Mouse (Mus musculus) olfactory bulb, adult 2 months (tissue): ENCODE data around the gene Trim7. TPM values are rescaled to one million over a fixed set of nuclear protein-coding genes. Genes with fewer than 3 reads are reported as not detected.
A peak's percentile ranks its signal among the peaks of the same experiment; 100 is the strongest.
"Not testable (repeated sequence)": the region's sequence is repeated elsewhere in the genome, so short reads cannot be mapped to it uniquely, and the experiment has no call there.

Experiments
- H3K27ac ChIP-seq: fragments of 200-500 bp; 2 replicates; pipeline ENCODE4 v1.5.1; 2012; ENCODE audit warnings: low read depth, low read length; ENCODE audit not compliant: insufficient read depth
- H3K4me1 ChIP-seq: fragments of 200-500 bp; 2 replicates; pipeline ENCODE4 v1.6.1; 2012; ENCODE audit warnings: low read length; ENCODE audit not compliant: control insufficient read depth, insufficient read depth
- H3K4me3 ChIP-seq: fragments of 200-500 bp; 2 replicates; pipeline ENCODE4 v1.5.1; 2012; ENCODE audit warnings: mild to moderate bottlenecking, low read depth, low read length, moderate library complexity; ENCODE audit not compliant: insufficient read depth
- CTCF ChIP-seq: fragments of 200-500 bp; IDR thresholded peaks from 2 replicates; pipeline ENCODE4 v1.5.1; 2012; ENCODE audit warnings: low read depth, mild to moderate bottlenecking, low read length, moderate library complexity; ENCODE audit not compliant: insufficient read depth
- POLR2A ChIP-seq: fragments of 200-500 bp; IDR thresholded peaks from 2 replicates; pipeline ENCODE4 v1.6.1; 2012; ENCODE audit warnings: mild to moderate bottlenecking, low read depth, low read length, moderate library complexity; ENCODE audit not compliant: insufficient read depth
- WGBS: fragments of 180-500 bp; shearing (Covaris S2); methylation state at CpG from one replicate; pipeline ENCODE4 v1.1.7; 2018; 5-methylcytosine and 5-hydroxymethylcytosine counted together
- polyA plus RNA-seq: library from polyadenylated mRNA; stranded (reverse); fragments of >200 nt; gene quantifications from 2 replicates; pipeline ENCODE4 v1.2.4, GENCODE M21; 2012; ENCODE audit warnings: low replicate concordance; ENCODE audit not compliant: missing spikeins, insufficient read depth, insufficient read length

Gene Trim7
- polyA plus RNA-seq, 1 experiment, result not detected

- WGBS, result 17% methylated on average over 20 of the region's 20 CpGs
- Histone ChIP-seq H3K4me1 (0 out of 2 replicates have a peak, but pooled peaks cover 3% of the 10 kb centered on the region), H3K27ac (no peak overlapping the region), H3K4me3 (no peak overlapping the region)
- TF ChIP-seq POLR2A, result no peak
- TF ChIP-seq CTCF, result peak; percentile 74
Measured at GRCm38 (mm10) chr11:48789973-48790823, 35.7 kb upstream of the Trim7 start.

DNA sequence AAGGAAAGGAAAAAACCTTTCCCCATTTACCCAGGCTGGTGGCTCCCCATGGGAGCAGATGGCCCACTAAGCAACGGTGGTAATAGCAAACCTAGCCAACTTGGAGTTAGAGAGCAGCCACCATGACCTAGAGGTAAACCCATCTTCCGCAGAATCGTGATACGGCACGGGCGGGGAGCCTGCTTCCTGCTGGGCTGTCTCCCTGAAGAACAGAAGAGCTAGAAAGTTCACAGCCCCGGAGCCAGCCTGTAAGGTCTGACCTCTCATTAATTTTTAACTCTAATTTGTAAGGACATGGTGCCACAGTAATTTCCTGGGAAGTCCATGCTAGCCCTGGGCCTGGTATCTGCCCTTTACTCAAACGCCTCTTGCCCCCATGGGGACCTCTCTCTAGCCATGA, 35.0 kb upstream of the Trim7 start:
- WGBS, result 80% methylated on average over 8 of the region's 8 CpGs
- no peak overlapping the region for H3K4me3 ChIP-seq
- H3K4me1 ChIP-seq, result 0 out of 2 replicates have a peak, but pooled peaks cover 3% of the 10 kb centered on the region
- TF ChIP-seq CTCF, result no peak
- no peak for TF ChIP-seq POLR2A
- H3K27ac ChIP-seq, result no peak overlapping the region

GRCm38 (mm10) chr11:48791894-48792293, 34.0 kb upstream of the Trim7 start:
- 88% methylated on average over 9 of the region's 9 CpGs for WGBS
- not testable (repeated sequence) for H3K4me1 ChIP-seq, H3K27ac ChIP-seq, H3K4me3 ChIP-seq

- no peak for TF ChIP-seq POLR2A
- no peak for TF ChIP-seq CTCF
- Histone ChIP-seq H3K4me1 (no peaks in the 10 kb centered on the region), H3K27ac (no peak overlapping the region), H3K4me3 (no peak overlapping the region)
- 98% methylated on average over 3 of the region's 3 CpGs for WGBS
Measured at GRCm38 (mm10) chr11:48793184-48793583, 32.8 kb upstream of the Trim7 start.

GRCm38 (mm10) chr11:48795221-48795620, 30.7 kb upstream of the Trim7 start:
- H3K27ac ChIP-seq, result no peak overlapping the region
- WGBS, result 93% methylated on average over 7 of the region's 7 CpGs
- no peaks in the 10 kb centered on the region; the same call in 1 of the 2 replicates for H3K4me1 ChIP-seq
- no peak overlapping the region for H3K4me3 ChIP-seq
- TF ChIP-seq POLR2A (no peak), CTCF (no peak)

- Histone ChIP-seq H3K27ac (no peak overlapping the region), H3K4me3 (no peak overlapping the region), H3K4me1 (no peaks in the 10 kb centered on the region; the same call in 1 of the 2 replicates)
- no peak for TF ChIP-seq CTCF
- TF ChIP-seq POLR2A, result no peak
- 88% methylated on average over 4 of the region's 4 CpGs for WGBS
Measured at GRCm38 (mm10) chr11:48796290-48796689, 29.6 kb upstream of the Trim7 start.

DNA sequence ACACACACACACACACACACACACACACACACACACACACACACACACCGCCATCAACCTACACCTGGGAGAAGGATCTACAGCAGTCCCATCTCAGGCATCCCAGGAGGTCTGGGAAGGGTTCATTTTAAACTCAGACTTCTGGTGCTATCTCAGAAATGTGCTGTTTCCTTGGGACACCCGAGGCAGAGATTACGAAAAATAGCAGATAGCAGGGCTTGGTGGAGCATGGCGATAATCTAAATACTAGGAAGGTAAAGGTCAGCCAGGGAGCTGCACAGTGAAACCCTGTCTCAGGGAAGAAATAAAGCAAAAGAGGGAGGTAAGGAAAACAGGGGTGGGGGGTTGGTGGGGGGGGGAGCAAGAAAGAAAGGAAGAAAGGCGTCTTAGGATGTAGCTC, 28.7 kb upstream of the Trim7 start:
- Histone ChIP-seq H3K4me1 (peaks cover 6% of the 10 kb centered on the region; the same call in 1 of the 2 replicates), H3K4me3 (no peak overlapping the region), H3K27ac (no peak overlapping the region)
- no peak for TF ChIP-seq POLR2A
- no peak for TF ChIP-seq CTCF
- WGBS, result 87% methylated on average over 5 of the region's 5 CpGs

DNA sequence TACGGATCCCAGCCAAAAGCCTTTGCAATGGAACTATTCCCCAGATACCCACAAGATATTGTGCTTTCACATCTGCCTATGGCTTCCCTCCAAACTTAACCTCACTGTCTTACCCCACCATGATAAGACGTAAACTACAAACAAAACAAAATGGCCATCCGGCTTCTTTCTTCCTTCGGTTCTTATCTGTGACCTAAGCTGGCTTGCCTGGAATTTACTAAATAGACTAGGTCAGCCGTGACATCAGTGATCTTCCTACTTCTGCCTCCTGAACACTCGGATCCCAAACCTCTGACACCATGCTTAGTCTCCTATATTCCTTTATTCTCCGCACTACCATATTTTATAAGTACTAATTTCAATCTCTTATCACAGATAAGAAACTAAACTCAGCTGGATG, 27.6 kb upstream of the Trim7 start:
- TF ChIP-seq POLR2A, result no peak
- no peak for TF ChIP-seq CTCF
- WGBS, result 89% methylated on average over 7 of the region's 7 CpGs
- Histone ChIP-seq H3K4me3 (no peak overlapping the region), H3K27ac (no peak overlapping the region), H3K4me1 (peaks cover 7% of the 10 kb centered on the region; the same call in 1 of the 2 replicates)

- H3K4me3 ChIP-seq, result peak overlapping the region; percentile 61
- peaks cover 7% of the 10 kb centered on the region; the same call in 1 of the 2 replicates for H3K4me1 ChIP-seq
- TF ChIP-seq CTCF, result no peak
- no peak for TF ChIP-seq POLR2A
- 5% methylated on average over 18 of the region's 18 CpGs for WGBS
- H3K27ac ChIP-seq, result peak overlapping the region; percentile 2; the same call in 1 of the 2 replicates
Measured at GRCm38 (mm10) chr11:48798984-48799920, 26.7 kb upstream of the Trim7 start.
